Mouse (Mus musculus) embryo, embryonic 10.5 days (tissue): ENCODE measurements at regions not wholly inside any gene's neighbourhood (a gene's known extent, or its start where the extent isn't known, plus 50 kb on each side); places are given as distances from the start of the nearest gene placed in this dataset.
A peak's percentile ranks its signal among the peaks of the same experiment; 100 is the strongest.

Experiments
- DNase-seq: peaks from one replicate; pipeline ENCODE4 v3.0.0-alpha.2; 2015; ENCODE audit warnings: low spot score

GRCm38 (mm10) chr14:118318524-118318923 lies 51.8 kb downstream of the Gm9376 start:
- peak; percentile 13 for DNase-seq

DNA sequence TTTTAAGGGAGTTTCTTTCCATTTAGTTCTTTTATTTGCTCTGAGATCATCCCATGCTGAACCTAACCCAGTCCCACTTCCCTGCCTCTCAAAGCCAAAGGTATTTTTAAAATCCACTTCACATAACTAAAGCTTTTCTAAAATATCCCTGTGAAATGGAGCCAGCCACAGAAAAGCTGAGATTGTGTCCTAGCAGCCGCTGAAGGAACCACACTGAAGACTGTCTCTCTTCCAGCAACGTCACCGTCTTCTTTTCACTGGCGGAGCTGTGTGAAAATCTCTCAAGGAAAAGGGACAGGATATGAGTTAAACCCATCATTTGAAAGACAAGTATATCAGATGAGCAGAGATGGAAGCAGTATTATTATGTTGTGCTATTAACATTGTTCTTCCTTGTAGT lies 53.3 kb downstream of the Gm9376 start:
- no peak for DNase-seq

- no peak for DNase-seq
Measured at GRCm38 (mm10) chr14:118321083-118321482, 54.3 kb downstream of the Gm9376 start.

DNA sequence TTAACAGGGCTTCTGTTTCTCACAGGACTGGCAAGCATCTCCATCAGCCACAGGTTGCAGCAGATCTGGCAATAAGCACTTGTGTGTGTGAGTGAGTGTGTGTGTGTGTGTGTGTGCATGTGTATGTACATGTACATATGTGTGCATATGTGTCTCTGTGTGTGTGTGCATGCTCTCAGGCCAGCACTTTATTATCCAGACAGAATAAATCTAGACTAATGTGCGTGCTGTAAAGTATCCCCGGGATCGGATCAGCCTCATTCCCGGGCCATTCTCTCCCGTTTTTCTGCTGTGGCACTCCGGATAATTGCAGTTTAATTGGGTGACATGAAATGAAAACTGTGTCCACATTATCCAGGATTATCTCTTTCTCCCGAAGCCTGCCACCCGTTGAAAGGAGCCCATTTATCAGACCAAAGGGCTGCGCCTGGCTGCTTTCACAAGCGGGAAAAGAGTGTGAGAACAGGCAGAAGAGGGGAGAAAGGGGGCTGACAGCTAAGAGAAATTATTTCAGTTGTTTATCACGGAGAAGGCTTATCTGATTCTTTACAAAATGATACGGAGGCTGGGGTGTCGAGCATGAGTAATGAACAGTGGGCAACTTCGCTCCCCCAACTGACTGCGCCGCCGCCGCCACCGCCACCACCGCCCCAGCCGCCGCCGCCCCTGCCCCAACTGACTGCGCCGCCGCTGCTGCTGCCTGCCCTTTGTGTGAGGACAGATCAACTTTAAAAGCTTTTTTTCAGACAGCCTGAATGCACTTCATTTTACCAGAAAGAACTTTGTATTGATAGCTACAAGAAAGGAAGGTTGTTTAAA lies 55.5 kb downstream of the Gm9376 start:
- peak; percentile 66 for DNase-seq

- no peak for DNase-seq
Measured at GRCm38 (mm10) chr14:118322865-118323264, 56.1 kb downstream of the Gm9376 start.

- no peak for DNase-seq
Measured at GRCm38 (mm10) chr14:118338071-118338470, 71.3 kb downstream of the Gm9376 start.

DNA sequence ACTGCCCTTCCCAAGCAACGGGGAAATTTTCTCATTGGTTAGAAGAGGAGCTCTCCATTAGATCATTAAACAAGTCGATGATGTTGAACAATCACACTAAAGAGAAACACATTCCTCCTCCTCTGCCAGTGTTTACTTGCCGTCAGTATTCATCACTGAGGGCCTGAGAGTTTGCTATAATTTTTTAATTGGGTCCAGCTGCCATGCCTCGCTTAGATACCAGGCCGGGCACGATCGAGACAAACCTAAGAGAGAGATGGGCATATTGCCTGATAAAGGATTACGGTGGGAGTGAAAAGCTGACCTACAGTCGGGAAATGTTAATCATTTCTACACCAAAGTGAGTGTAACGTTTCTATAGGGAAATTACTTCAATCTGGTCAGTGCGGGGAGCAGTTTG lies 96.2 kb downstream of the Gm9376 start:
- peak; percentile 37 for DNase-seq

GRCm38 (mm10) chr14:118363391-118363821 lies 96.6 kb downstream of the Gm9376 start:
- DNase-seq, result peak; percentile 22

- no peak for DNase-seq
Measured at GRCm38 (mm10) chr14:118366522-118366921, 99.8 kb downstream of the Gm9376 start.

- peak; percentile 82 for DNase-seq
Measured at GRCm38 (mm10) chr14:118368619-118369431, 102.1 kb downstream of the Gm9376 start.

DNA sequence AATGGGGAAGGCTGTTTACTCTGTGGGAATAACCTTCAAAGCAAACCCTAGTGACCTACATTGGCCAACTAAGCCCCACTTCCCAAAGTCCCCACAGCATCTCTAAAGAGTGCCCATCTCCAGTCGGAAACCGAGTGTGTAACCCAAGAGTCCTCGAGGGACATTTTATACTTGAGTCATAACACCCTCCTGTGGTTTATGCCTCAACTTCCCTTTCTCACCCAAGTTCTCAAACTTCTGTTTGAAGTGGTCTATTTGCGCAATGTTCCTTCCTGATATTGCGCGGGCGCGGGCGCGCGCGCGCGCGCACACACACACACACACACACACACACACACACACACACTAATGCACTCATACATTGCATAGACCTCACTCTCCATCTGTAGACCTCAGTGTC lies 104.6 kb downstream of the Gm9376 start:
- no peak for DNase-seq

DNA sequence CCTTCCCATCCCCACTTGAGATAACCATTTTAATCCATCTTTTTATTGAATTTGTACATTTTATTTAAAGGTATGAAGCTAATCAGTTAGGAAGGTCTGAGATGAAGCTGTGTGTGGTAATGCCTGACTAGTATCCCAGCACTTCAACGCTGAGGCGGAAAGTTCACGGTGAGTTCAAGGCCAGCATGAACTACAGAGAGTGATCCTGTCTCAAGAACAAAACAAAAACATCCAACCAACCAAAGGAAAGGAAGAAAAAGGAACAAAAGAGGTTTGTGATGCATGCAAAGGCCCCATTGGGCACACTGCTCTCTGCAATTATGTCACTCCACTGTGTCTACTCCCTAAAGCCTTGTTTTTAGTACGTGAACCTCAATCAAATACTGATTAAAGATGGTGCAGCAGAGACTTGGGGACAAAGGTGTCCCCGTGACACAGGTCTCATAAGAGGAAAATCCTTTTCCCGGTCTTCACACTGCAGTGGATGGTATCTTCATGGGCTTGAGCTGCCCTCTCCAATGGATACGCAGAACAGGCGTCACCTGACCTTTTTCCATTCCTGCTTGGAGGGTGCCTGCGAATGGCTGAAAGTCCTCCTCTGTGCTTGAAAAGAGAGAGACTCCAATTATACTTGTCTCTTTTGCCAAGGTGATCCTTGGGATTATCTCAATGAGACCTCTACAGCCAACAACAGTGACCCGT lies 108.2 kb downstream of the Gm9376 start:
- DNase-seq, result no peak

DNA sequence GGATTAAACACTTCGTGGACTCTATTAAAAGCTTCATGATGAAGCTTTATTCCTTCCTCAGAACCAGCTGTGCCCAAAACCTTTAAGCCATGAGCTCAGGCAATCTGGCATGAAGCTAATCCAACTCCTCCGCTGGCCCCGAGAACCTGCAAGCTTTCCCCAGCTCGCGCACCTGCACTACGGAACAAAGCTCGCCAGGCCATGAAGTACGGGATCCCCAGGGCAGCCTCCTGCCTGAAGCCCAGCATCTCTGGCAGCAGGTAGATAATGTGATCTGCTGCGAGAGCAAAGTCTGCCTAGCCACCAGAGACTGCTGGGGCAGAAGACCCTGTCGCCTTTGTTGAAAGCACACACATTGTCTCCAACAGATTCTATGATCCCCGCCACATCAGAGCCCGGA lies 108.9 kb downstream of the Gm9376 start:
- DNase-seq, result no peak

- peak; percentile 52 for DNase-seq
Measured at GRCm38 (mm10) chr14:118379624-118380023, 112.9 kb downstream of the Gm9376 start.

DNA sequence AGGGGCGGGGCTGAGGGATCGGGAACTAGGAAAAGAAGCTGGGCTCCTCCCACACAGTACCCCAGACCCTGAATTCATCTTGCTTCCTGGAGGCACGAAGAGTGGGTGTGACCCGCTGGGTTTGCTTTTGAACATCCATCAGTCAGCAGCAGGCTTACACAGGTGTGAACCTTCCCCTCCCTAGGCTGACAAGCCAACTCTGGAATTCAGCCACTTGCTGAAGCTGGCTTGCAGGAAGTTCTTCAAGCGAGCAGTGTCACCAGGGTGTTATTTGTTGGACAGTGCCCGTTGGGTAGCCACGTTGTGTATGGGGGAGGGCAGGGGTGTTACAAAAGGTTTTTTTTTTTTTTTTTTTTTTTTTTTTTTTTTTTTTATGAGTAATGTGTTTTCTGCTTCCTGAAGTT lies 118.8 kb downstream of the Gm9376 start:
- DNase-seq, result peak; percentile 57

DNA sequence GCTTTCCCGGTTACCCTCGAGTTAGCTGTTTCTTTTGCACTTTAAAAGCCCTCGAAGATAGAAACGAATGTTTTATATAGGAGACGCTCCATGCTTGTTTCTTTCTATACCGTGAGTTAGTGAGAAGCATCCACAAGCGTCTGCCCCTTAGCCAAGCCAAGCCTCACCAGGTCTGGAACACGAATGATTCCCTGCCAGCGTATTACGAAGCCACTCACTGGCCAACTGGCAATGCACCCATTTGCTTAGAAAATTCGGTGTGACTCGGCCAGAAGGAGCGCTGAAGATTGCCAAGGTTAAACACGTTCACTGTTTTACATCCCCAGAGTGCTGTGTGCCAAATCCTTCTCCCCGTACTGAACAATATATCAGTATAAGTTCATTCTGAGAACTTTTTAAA lies 121.3 kb downstream of the Gm9376 start:
- no peak for DNase-seq

DNA sequence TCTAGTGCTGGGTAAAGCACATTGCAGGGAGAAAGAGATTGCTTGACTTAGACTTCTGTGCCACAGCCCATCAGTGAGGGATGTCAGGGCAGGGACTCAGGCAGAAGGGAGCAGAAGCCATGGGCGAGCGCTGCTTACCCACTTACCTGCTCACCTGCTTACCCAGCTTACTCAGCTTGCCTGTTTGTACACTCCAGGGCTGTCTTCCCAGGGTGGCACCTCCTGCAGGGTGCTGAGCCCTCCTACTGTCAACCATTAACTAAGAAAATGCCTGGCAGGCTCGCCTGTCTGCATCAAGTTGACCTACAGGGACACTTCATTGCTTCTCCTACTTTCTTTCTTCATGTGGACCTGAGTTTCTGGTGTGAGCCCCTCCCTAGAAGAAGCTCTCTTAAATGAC lies 124.0 kb downstream of the Gm9376 start:
- no peak for DNase-seq

DNA sequence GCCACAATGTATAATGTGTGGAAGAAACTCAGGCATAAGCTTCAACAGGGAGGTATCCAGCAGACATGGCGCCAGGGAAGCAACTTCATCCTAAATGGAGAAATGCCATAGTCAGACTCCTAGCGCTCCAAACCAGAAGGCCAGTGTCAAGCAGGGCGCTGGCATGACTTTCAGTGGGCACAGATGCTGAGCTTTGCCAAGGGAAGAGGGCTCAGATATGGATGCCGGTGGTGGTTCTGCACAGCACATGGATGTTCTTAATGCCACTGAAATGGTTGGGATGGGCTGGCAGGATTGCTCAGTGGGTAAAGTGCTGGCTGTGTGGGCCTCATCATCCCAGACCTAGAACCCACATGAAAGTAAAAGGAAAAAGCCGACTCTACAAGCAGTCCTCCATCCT lies 124.8 kb downstream of the Gm9376 start:
- no peak for DNase-seq

DNA sequence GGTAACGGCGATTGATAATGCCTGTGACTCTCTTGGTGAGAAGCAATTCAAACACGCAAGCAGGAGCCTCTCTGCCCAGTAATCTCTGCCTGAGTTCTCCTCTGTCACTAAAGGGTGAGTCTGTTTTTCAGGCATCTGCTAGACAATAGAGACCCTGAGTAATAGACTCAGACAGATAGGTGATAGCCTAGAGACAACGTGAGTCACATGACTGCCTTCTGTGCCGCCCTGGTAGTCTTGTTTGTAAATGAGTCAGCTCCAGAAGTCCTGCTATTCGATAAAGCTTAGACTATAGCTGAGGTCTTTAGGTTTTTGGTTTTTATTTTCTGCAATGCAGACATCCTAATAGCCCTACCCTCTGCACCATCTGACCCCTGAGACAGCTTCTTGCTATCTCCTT lies 126.9 kb downstream of the Gm9376 start:
- no peak for DNase-seq

GRCm38 (mm10) chr14:118414275-118414674 lies 147.5 kb downstream of the Gm9376 start:
- peak; percentile 49 for DNase-seq

GRCm38 (mm10) chr14:118416163-118416562 lies 149.4 kb downstream of the Gm9376 start:
- DNase-seq, result peak; percentile 79

DNA sequence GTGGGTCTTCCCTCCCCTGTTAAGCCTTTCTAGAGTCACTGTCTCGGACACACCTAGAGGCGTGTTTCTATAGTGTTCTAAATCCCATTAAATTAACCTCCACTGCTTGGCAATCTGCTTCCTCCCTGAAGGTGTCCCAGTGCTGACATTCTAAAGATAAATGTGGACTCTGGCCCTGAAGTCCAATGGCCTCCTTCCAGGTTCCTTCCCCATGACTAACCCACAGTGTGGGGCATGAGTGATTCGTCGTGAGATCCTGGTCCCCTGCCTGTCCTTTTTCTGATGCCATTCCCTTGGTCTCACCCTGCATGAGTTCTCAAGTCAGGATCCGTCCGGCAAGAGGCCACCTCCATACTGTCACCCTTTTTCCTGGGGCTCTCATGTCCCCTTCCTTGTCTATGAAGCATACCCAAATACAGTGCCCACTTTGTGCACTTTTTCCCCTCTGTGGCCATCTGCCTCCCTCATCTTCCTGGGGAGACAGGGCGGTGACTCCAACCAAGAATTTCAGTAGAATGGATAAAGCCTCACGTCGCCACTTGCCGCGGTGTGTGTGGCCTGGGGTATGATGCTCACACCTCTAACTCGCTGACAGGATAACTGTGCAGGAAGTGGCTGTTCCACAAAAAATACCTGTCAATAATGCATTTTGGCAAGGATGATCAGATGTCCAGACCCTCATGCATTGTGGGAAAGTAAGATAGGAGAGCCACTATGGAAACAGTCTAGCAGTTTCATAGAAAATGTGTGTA lies 152.9 kb downstream of the Gm9376 start:
- no peak for DNase-seq
